Mouse (Mus musculus) telencephalon, adult 2 months (tissue): ENCODE measurements around the gene Cd59b.
"Not testable (repeated sequence)": the region's sequence is repeated elsewhere in the genome, so short reads cannot be mapped to it uniquely, and the experiment has no call there.

ENCODE experiments used
- DNase-seq: peaks from one replicate; pipeline ENCODE4 v3.0.0-alpha.2; 2011; ENCODE audit warnings: low read depth, low spot score

The Cd59b gene

GRCm38 (mm10) chr2:104117173-104117572 is 47.5 kb downstream of the Cd59b start:
- not testable (repeated sequence) for DNase-seq

DNA sequence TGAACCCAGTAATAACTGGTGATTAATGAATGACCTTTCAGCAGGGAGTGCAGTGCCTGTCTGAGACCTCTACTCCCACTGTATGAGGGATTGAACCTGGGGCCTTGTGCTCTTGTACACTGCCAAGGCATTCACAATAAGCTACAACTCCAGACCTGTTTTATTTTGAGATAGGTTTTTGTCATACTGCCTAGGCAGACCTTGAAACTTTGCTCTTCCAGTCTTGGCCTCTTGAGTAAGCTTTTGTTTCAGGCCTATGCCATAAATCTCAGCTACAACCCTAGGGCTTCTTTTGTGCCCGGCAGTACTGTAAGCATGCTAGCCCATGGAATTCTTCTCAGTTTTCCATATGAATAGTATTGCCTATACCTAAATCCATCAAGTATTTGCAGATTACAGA is 49.4 kb downstream of the Cd59b start:
- DNase-seq, result no peak

DNA sequence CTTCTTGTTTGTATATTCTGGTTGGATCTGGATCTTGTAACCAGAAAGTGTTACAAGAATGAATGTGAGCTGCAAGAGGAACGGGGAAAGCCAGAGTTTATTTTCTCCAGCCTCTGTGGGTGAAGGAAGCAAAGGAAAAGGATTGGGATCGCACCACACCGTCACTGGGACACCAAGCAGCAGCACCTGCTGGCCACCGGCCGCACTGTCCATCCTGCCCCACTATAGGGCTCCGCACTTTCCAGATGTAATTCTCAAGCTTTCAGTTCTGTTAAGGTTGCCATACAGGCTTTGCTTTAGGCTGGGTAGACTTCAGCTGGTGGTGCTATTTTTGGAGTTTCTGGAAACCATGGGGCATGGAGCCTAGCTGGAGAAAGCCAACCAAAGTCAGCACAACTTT is 50.7 kb downstream of the Cd59b start:
- DNase-seq, result no peak

DNA sequence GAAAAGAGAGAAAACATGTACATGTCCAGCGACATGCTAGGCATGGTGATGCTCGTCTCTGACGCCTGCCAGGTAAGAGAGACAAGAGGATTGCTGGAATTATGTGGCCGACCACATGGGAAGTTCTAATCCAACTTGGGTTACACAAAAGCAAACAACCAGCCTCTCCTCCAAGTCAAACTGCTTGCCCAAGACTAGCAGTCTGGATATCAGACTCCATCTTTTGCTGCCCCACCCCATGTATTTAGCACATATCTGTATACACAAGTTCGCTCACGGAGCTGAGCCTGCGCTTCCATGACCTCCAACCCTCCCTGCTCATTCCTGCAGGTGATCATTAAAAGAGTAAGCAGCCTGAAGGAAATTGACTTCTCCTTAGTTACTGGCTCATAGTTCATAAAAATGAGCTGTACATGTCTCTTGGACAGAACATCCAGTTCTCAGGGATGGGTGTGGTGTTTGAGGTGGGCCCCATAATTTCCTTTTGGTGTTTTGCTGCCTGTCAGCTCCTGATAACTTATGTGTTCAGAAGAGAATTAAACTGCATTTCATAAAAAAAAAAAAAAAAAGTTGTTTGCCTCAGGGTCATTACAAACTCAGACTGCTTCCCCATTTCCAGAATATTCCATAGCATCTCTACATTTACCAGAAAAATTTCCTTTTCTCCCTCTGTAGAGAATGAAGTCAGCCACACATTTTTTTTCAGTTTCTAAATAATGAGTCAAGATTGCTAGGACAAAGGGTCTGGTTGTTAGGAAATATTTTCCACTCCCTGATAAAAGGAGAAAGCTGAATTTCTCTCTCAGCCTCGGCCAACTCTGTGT is 52.2 kb downstream of the Cd59b start:
- DNase-seq, result no peak

GRCm38 (mm10) chr2:104122505-104123378 is 53.1 kb downstream of the Cd59b start, which contains the start of gene A930018P22Rik:
A930018P22Rik (plus strand) TSS chr2:104122769.
- peak; percentile 69 for DNase-seq

GRCm38 (mm10) chr2:104123540-104123939 is 53.9 kb downstream of the Cd59b start:
- no peak for DNase-seq

DNA sequence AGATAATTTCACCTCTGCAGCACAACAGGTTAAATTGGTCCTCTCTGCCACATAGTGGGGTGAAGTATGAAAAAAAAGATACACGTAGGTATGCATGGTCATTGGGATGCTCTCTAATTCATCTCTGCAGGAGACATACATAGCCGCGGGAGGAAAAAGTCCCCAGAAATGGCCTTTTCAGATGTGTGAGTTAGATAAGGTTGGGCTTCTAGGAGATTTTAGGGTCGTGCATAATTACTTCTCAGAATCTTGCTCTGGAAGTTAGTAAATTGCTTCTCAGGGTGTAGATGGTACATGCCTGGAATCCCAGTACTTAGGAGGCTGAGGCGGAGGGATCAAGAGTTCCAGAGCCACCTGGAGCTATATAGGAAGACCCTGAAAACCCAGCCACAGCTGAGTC is 54.4 kb downstream of the Cd59b start:
- no peak for DNase-seq

- DNase-seq, result no peak
These were observed 59.3 kb downstream of the Cd59b start for GRCm38 (mm10) chr2:104128803-104129531.

DNA sequence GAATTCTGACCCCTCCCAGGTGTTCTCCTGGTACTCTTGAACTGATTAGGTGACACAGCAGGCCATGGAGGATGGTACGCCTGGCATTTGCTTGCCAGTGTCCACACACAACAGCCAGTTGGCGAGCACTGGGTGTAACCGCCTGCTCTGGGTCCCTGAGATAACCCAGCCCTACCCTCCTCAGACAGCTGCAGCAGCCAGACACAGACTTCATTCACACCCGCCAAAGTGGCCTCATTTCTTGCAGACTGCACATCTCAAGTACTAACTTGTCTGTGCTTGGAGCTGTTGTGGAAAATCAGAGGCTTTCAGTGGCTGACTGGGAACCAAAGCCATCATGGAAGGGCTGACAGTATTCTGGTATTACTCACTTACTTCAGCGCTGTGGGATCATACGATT is 60.5 kb downstream of the Cd59b start:
- peak; percentile 27 for DNase-seq

GRCm38 (mm10) chr2:104130969-104131368 is 61.3 kb downstream of the Cd59b start:
- no peak for DNase-seq

GRCm38 (mm10) chr2:104132266-104132859 is 62.7 kb downstream of the Cd59b start:
- no peak for DNase-seq

DNA sequence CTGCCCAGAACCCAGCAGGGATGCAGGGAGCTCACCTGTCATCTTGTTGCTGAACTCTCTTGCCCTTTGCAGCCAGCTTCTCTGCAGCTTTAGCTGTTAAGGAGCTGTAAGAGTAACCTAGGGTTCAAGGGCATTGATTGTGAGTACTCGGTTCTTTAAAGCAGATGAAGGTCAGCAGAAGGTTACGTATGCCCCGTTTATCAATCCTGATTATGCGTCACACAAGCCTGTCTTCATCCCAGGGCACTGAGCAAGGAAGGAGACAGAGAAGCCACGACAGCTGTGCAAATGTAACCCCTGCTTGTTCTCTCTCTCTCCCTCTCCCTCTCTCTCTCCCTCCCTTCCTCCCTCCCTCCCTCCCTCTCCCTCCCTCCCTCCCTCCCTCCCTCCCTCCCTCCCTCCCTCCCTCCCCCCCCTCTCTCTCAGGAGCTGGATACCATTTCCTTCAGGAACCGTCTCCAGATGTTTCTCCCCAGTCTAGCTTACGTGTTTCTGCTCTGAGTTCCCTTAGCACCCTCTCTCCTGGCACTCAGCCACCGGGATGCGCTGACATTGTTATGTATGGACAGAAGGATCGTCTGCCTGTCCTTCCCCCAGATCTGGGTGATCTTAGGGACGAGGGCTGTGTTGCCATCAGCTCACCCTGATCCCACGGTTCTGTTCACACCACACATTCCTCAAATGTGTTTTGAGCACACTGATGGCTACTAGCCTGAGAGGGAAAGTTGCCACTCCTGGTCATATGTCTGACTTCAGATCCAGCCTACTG is 63.6 kb downstream of the Cd59b start:
- no peak for DNase-seq

DNA sequence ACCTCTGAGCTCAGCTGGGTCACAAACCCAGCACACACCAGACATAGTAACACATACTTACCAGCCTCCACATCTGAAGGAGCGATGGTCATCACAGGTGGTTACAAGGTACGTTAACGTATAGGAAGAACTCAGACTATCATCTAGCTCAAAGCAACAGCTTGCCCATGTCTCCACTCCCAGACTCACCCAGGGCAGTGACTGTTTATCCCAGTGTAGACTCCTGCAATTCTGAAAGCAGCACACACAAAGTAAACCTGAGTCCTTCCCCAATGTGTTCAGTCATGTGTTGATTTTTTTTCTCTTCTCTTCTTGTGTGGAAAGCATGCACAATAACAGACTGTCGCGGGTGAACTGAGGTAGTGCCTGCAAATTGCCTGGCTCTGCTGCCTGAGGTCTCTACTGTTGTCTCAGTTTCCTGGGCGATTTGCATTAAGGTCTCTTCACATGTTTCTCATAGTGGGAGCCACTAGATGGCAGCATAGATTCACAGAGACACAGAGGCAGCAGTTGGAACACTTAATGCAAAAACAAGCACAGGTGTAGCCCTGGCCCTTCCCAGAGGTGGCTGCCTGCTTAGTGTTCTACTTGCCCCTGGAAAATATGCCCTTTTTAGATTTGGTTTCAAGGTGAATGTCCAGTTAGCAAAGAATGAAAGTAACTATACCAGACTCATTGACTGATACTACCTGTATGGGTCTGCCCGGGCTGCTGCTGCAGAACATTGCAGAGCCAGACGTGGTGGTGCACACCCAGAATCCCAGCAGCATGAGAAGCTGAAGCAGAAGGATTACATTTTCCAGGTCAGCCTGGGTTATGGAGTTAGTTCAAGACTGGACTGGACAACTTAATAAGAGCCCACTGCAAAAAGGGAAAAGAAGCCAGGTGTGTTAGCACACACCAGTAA is 64.8 kb downstream of the Cd59b start:
- DNase-seq, result peak; percentile 66

- no peak for DNase-seq
These were observed 66.3 kb downstream of the Cd59b start for GRCm38 (mm10) chr2:104135920-104136319.
